Mouse (Mus musculus): ENCODE data around the gene Slc8b1. TPM values are rescaled to one million over a fixed set of nuclear protein-coding genes. Genes with fewer than 3 reads are reported as not detected.

Gene Slc8b1
- total and polyA plus RNA-seq, 3 experiments: 3.2 to 5.8 (median 5.1) TPM

GRCm38 (mm10) chr5:120505368-120505767, 5.6 kb upstream of the Slc8b1 start:
- H3K27ac ChIP-seq (ENCODE audit: insufficient read depth, low read depth): no peak overlapping the region
- H3K36me3 ChIP-seq (replicated peaks in 1 of 2; ENCODE audit: control insufficient read depth in 1 of 2, insufficient read depth in 1 of 2, low read length in 1 of 2): peaks cover 0 to 4% of the 10 kb centered on the region in 2 experiments
- H3K4me2 ChIP-seq (ENCODE audit: insufficient read depth, low read depth, poor library complexity, severe bottlenecking): no peak overlapping the region
- peaks cover 8 to 39% of the 10 kb centered on the region in 2 experiments; a peak in 3 of 4 replicates for H3K4me1 ChIP-seq (ENCODE audit: control insufficient read depth in 1 of 2, insufficient read depth in 2 of 2)
- peak overlapping the region in 1 of 3 experiments; percentile 23 for H3K4me3 ChIP-seq (replicated peaks in 1 of 3; ENCODE audit: low read depth in 2 of 3, low read length in 2 of 3, poor library complexity in 1 of 3)
- in situ Hi-C loops (cut with MboI; ENCODE audit: low pct_ligation_motif_present, low pct_unique_long_range_greater_than_20kb, low sequenced_read_pairs) (loop anchor here (25.0 kb wide), 1 partner anchor 207 kb away; the partner anchor contains the start of gene Dtx1), dilution Hi-C loops (cut with MboI; ENCODE audit: extremely low pct_ligation_motif_present, extremely low pct_unique_long_range_greater_than_20kb, low sequenced_read_pairs) (no loop called here)
- H3K9me3 ChIP-seq (replicated peaks; ENCODE audit: low read length): peaks cover 5% of the 10 kb centered on the region
- H3K79me2 ChIP-seq (replicated peaks; ENCODE audit: control insufficient read depth, extremely low read depth, insufficient read depth, poor library complexity, severe bottlenecking): peaks cover 12% of the 10 kb centered on the region
- peak; percentile 62 for TF ChIP-seq IRF4 (IDR thresholded peaks at IDR 0.05; ENCODE audit: low read depth, low read length)
- no peak for TF ChIP-seq E2F4 (IDR thresholded peaks at IDR 0.05; ENCODE audit: insufficient replicate concordance, low read depth, low read length)
- peak; percentile 14; the same call in 1 of the 2 replicates for TF ChIP-seq ZNF384 (IDR thresholded peaks at IDR 0.05; ENCODE audit: low read depth, low read length)
- no peak for TF ChIP-seq MAFK (IDR thresholded peaks at IDR 0.05; ENCODE audit: insufficient replicate concordance, low read length)
- TF ChIP-seq NRF1 (IDR thresholded peaks at IDR 0.05; ENCODE audit: low read depth, low read length): peak; percentile 59
- peak; percentile 91 for TF ChIP-seq SMC3 (IDR thresholded peaks at IDR 0.05; ENCODE audit: low read depth, low read length)
- TF ChIP-seq RAD21 (IDR thresholded peaks at IDR 0.05; ENCODE audit: low read depth, low read length): peak; percentile 74
- TF ChIP-seq TCF12 (IDR thresholded peaks at IDR 0.05; ENCODE audit: low read depth, low read length): peak; percentile 31; the same call in 1 of the 2 replicates
- 0 out of 2 replicates have a peak, but pooled peaks have one; percentile 48 for TF ChIP-seq SIN3A (IDR thresholded peaks at IDR 0.05; ENCODE audit: low read length)
- peak; percentile 18; the same call in 1 of the 2 replicates for TF ChIP-seq ZC3H11A (IDR thresholded peaks at IDR 0.05; ENCODE audit: low read depth, low read length)
- 0 out of 2 replicates have a peak, but pooled peaks have one; percentile 20 for TF ChIP-seq NELFE (IDR thresholded peaks at IDR 0.05; ENCODE audit: low read depth, low read length)
- no peak for TF ChIP-seq RCOR1 (conservative IDR thresholded peaks at IDR 0.05; ENCODE audit: low read depth, low read length)
- no peak for TF ChIP-seq TBP (conservative IDR thresholded peaks at IDR 0.05; ENCODE audit: low read depth, low read length)
- TF ChIP-seq BHLHE40 (IDR thresholded peaks at IDR 0.05; ENCODE audit: low read depth, low read length): peak; percentile 49
- peak; percentile 76 to 93 for TF ChIP-seq CTCF (conservative IDR thresholded peaks at IDR 0.05 in 1 of 2, IDR thresholded peaks at IDR 0.05 in 1 of 2; ENCODE audit: low read depth in 2 of 2, low read length in 2 of 2)
- peak; percentile 45; the same call in 1 of the 2 replicates for TF ChIP-seq MYC (IDR thresholded peaks at IDR 0.05; ENCODE audit: low read depth, low read length)
- peak; percentile 54; the same call in 1 of the 2 replicates for TF ChIP-seq MAX (IDR thresholded peaks at IDR 0.05; ENCODE audit: low read length)
- H3K27me3 ChIP-seq (replicated peaks): peaks cover 14% of the 10 kb centered on the region
- no peak overlapping the region for H3K9ac ChIP-seq (ENCODE audit: insufficient read depth, low read depth)
- DNase-seq (ENCODE audit: extremely low read depth): peak; percentile 58

GRCm38 (mm10) chr5:120505781-120506180, 5.2 kb upstream of the Slc8b1 start:
- TF ChIP-seq USF2 (conservative IDR thresholded peaks at IDR 0.05; ENCODE audit: low read depth, low read length) (no peak), ZMIZ1 (IDR thresholded peaks at IDR 0.05; ENCODE audit: low read depth, low read length) (no peak), USF1 (IDR thresholded peaks at IDR 0.05; ENCODE audit: low read depth, low read length) (no peak), TCF12 (IDR thresholded peaks at IDR 0.05; ENCODE audit: low read depth, low read length) (no peak), RCOR1 (conservative IDR thresholded peaks at IDR 0.05; ENCODE audit: low read depth, low read length) (no peak)
- H3K9ac ChIP-seq (ENCODE audit: insufficient read depth, low read depth): no peak overlapping the region
- dilution Hi-C loops (cut with MboI; ENCODE audit: extremely low pct_ligation_motif_present, extremely low pct_unique_long_range_greater_than_20kb, low sequenced_read_pairs): no loop called here
- no peak overlapping the region for H3K4me3 ChIP-seq (replicated peaks in 1 of 3; ENCODE audit: low read depth in 2 of 3, low read length in 2 of 3, poor library complexity in 1 of 3)
- H3K27ac ChIP-seq (ENCODE audit: insufficient read depth, low read depth): no peak overlapping the region
- peaks cover 0 to 4% of the 10 kb centered on the region in 2 experiments for H3K36me3 ChIP-seq (replicated peaks in 1 of 2; ENCODE audit: control insufficient read depth in 1 of 2, insufficient read depth in 1 of 2, low read length in 1 of 2)
- no peak for DNase-seq (ENCODE audit: extremely low read depth)
- peaks cover 14% of the 10 kb centered on the region for H3K27me3 ChIP-seq (replicated peaks)
- peaks cover 8 to 41% of the 10 kb centered on the region in 2 experiments; a peak in 3 of 4 replicates for H3K4me1 ChIP-seq (ENCODE audit: control insufficient read depth in 1 of 2, insufficient read depth in 2 of 2)
- no peak overlapping the region for H3K4me2 ChIP-seq (ENCODE audit: insufficient read depth, low read depth, poor library complexity, severe bottlenecking)
- in situ Hi-C loops (cut with MboI; ENCODE audit: low pct_ligation_motif_present, low pct_unique_long_range_greater_than_20kb, low sequenced_read_pairs): loop anchor here (25.0 kb wide), 1 partner anchor 207 kb away; the partner anchor contains the start of gene Dtx1
- peaks cover 5% of the 10 kb centered on the region for H3K9me3 ChIP-seq (replicated peaks; ENCODE audit: low read length)
- H3K79me2 ChIP-seq (replicated peaks; ENCODE audit: control insufficient read depth, extremely low read depth, insufficient read depth, poor library complexity, severe bottlenecking): peaks cover 12% of the 10 kb centered on the region
